Mouse (Mus musculus): ENCODE measurements around the gene Hpse2.

GRCm38 (mm10) chr19:43044506-43044905, 343.6 kb downstream of the Hpse2 start:
- TF ChIP-seq GATA1 (IDR thresholded peaks at IDR 0.05; ENCODE audit: low read length) (no peak), TAL1 (IDR thresholded peaks at IDR 0.05; ENCODE audit: low read length) (no peak)
